Mouse (Mus musculus) forebrain, postnatal 0 days (tissue): ENCODE results near the gene Mast4. TPM values are rescaled to one million over a fixed set of nuclear protein-coding genes. Genes with fewer than 3 reads are reported as not detected.
A peak's percentile ranks its signal among the peaks of the same experiment; 100 is the strongest.

Experiments
- ATAC-seq: fragments of 200-750 bp; cut with Nextera tagmentation; 2 replicates; pipeline ENCODE4 v1.8.0; 2017; ENCODE audit warnings: mild to moderate bottlenecking, moderate library complexity
- DNase-seq: peaks from one replicate; pipeline ENCODE4 v3.0.0-alpha.2; 2015
- H3K27ac ChIP-seq: fragments of 300-500 bp; sonication (generic); 2 replicates; pipeline ENCODE4 v1.5.1; 2014; ENCODE audit warnings: low read depth, mild to moderate bottlenecking, antibody characterized with exemption, low read length, moderate library complexity, mixed read lengths
- H3K27me3 ChIP-seq: fragments of 300-500 bp; sonication (generic); 2 replicates; pipeline ENCODE4 v1.6.1; 2014; ENCODE audit warnings: mild to moderate bottlenecking, low read length, mixed read lengths; ENCODE audit not compliant: insufficient read depth
- H3K36me3 ChIP-seq: fragments of 300-500 bp; sonication (generic); 2 replicates; pipeline ENCODE4 v1.6.1; 2014; ENCODE audit warnings: mild to moderate bottlenecking, moderate library complexity; ENCODE audit not compliant: insufficient read depth
- H3K4me1 ChIP-seq: fragments of 300-500 bp; sonication (generic); 2 replicates; pipeline ENCODE4 v1.6.1; 2014; ENCODE audit warnings: antibody characterized with exemption; ENCODE audit not compliant: insufficient read depth
- H3K4me2 ChIP-seq: fragments of 300-500 bp; sonication (generic); 2 replicates; pipeline ENCODE4 v1.6.1; 2014; ENCODE audit warnings: low read depth, mild to moderate bottlenecking, moderate library complexity
- H3K4me3 ChIP-seq: fragments of 300-500 bp; sonication (generic); 2 replicates; pipeline ENCODE4 v1.5.1; 2014; ENCODE audit warnings: low read depth, low read length, mixed read lengths
- H3K9ac ChIP-seq: fragments of 300-500 bp; sonication (generic); 2 replicates; pipeline ENCODE4 v1.6.1; 2014; ENCODE audit warnings: mild to moderate bottlenecking
- H3K9me3 ChIP-seq: fragments of 300-500 bp; sonication (generic); 2 replicates; pipeline ENCODE4 v1.6.1; 2016; ENCODE audit warnings: low read length
- CTCF ChIP-seq: sonication (generic); IDR thresholded peaks from 2 replicates; pipeline ENCODE4 v1.5.1; 2016; ENCODE audit warnings: antibody characterized with exemption, control low read depth, low read depth
- WGBS: fragments of 180-500 bp; shearing (Covaris S2); extraction: QIAGEN DNeasy Blood & Tissue Kit; methylation state at CpG from one replicate; pipeline ENCODE4 v1.1.7; 2014; 5-methylcytosine and 5-hydroxymethylcytosine counted together
- polyA plus RNA-seq: library from polyadenylated mRNA; unstranded; fragments of >200 nt; fragmentation: Nextera tagmentation; extraction: Ambion mirVana; gene quantifications from 2 replicates; pipeline ENCODE4 v1.2.1, GENCODE M21; 2015
- total RNA-seq: library from RNA; depleted of rRNA; stranded (reverse); fragments of >200 nt; gene quantifications from 2 replicates; pipeline ENCODE4 v1.2.3, GENCODE M21; 2014

Mast4 gene
- total and polyA plus RNA-seq, 2 experiments from 2014 or later, result 17.2 to 40.1 TPM

DNA sequence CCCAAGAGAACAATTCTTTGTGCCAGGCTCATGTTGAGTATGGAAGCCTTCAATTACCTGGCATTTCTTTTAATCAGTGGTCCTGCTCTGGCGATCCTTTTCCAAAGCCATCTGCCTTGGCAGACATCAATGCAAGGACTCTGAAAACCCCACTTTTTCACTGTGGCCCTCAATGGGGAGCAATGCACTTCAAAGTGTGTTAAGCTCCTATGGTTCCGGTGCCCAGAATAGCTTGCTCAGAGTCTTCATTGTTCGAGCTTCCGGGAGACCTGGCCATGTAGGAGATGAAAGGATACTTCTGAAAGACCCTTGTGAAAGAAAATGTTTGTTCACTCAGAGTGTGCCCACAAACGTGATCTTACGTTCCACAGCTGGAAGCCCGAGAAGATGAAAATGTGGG is 333.4 kb downstream of the Mast4 start:
- Histone ChIP-seq H3K4me2 (no peak overlapping the region), H3K27me3 (no peaks in the 10 kb centered on the region), H3K9me3 (no peaks in the 10 kb centered on the region), H3K4me3 (no peak overlapping the region), H3K9ac (no peak overlapping the region), H3K4me1 (no peaks in the 10 kb centered on the region), H3K36me3 (no peaks in the 10 kb centered on the region), H3K27ac (no peak overlapping the region)
- ATAC-seq, result peak; percentile 34; the same call in 1 of the 2 replicates
- WGBS, result 17% methylated on average over 7 of the region's 7 CpGs
- TF ChIP-seq CTCF, result no peak
- DNase-seq, result peak; percentile 16

DNA sequence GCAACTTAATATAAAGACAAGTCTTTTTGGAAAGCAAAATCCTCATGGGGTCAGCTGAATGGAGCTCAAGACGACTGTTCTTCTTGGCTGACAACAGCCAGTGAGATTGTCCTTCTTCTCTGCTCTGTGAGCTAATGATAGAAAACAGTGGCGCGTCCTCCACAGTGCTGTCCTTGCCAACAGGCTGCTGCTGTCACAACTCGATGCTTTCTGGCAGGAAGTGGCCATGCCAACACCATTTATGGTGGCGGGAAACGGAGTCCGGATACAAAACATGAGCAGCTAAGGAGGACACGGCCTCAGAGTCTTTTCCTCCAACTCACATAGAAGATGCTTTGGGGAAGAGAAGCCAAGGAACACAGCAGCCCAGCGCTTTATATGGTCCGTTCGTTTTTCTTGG is 340.2 kb downstream of the Mast4 start:
- Histone ChIP-seq H3K9ac (no peak overlapping the region), H3K27ac (no peak overlapping the region), H3K4me2 (no peak overlapping the region), H3K36me3 (no peaks in the 10 kb centered on the region), H3K4me1 (no peaks in the 10 kb centered on the region), H3K9me3 (no peaks in the 10 kb centered on the region), H3K4me3 (no peak overlapping the region), H3K27me3 (no peaks in the 10 kb centered on the region)
- DNase-seq, result no peak
- no peak for ATAC-seq
- WGBS, result 80% methylated on average over 11 of the region's 11 CpGs
- no peak for TF ChIP-seq CTCF

DNA sequence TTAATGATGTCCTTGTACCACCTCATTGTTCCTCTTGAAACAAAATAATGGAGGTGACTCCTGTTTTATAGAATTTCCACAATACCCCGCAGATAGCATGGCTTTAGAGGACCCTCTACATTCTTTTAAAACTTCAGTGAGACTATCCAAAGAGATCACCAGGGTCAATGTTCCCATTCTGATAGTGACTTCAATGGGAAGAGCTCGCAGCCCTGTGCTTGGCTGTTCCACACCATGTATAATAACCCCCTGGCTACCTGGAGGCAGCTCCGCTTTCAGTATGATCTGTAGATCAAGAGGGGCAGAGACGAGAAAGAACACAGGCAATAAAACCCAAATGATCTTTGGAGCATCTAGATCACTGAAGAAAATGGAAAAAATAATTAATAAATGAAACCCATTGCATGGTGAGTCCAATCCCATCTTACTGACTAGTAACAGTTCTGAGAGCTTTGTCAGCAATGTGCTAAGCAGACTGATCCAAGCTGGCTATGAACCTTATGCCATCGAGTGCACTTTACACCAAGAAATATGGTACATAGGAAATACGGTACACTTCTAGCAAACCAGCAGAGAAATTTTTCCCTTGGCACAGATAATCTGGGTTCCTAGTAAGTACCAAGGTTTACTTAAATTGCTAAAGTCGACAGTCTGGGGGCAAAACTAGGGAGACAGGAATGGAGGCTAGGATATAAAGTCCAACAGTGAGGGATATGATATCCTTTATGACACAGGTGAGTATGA is 341.4 kb downstream of the Mast4 start:
- WGBS, result 86% methylated on average over 7 of the region's 7 CpGs
- DNase-seq (no peak), ATAC-seq (no peak)
- no peak overlapping the region for H3K4me2 ChIP-seq
- H3K27ac ChIP-seq, result no peak overlapping the region
- no peak overlapping the region for H3K9ac ChIP-seq
- no peaks in the 10 kb centered on the region for H3K36me3 ChIP-seq
- H3K9me3 ChIP-seq, result no peaks in the 10 kb centered on the region
- H3K27me3 ChIP-seq, result no peaks in the 10 kb centered on the region
- no peak overlapping the region for H3K4me3 ChIP-seq
- no peaks in the 10 kb centered on the region for H3K4me1 ChIP-seq
- no peak for TF ChIP-seq CTCF

DNA sequence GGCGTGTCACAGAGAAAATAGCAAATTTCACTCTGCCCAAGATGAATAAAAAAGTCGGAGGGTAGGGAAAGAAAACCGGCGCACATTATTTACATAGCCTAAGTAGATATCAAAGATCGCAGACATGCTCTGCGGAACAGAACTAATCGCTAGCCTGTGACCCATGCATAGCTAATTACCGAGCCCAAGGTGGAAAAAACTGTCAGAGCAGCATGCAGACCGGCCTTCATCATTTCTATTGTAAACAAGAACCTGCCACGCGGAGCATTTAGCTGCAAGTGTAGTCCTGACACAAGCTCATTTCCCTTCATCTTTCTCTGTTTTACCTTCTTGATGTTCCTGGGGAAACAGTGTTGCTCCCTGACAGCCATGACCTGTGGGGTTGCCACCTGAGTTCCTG is 342.4 kb downstream of the Mast4 start:
- DNase-seq (no peak), ATAC-seq (no peak)
- TF ChIP-seq CTCF, result no peak
- H3K4me1 ChIP-seq, result no peaks in the 10 kb centered on the region
- no peak overlapping the region for H3K27ac ChIP-seq
- no peaks in the 10 kb centered on the region for H3K9me3 ChIP-seq
- no peak overlapping the region for H3K9ac ChIP-seq
- H3K36me3 ChIP-seq, result no peaks in the 10 kb centered on the region
- H3K4me3 ChIP-seq, result no peak overlapping the region
- no peak overlapping the region for H3K4me2 ChIP-seq
- WGBS, result 52% methylated on average over 11 of the region's 11 CpGs
- no peaks in the 10 kb centered on the region for H3K27me3 ChIP-seq

DNA sequence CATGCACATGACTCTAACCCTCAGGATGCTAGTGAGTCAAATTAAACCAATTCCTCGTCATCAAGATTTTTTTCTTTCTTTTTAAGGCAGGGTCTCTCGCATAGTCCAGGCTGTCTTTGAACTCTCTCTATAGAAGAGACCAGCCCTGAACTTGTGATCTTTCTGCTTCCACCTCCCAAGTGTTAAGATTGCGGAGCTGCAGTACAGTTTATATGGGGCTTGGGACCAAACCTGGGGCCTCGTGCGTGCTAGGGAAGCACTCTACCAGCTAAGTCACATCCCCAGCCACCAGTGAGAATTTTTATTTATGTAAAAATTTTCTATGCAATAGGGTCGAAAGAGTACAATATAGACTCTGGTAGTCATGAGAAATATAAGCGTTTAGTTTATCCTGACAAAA is 343.1 kb downstream of the Mast4 start:
- no peaks in the 10 kb centered on the region for H3K9me3 ChIP-seq
- H3K36me3 ChIP-seq, result no peaks in the 10 kb centered on the region
- no peak overlapping the region for H3K27ac ChIP-seq
- no peaks in the 10 kb centered on the region for H3K27me3 ChIP-seq
- no peaks in the 10 kb centered on the region for H3K4me1 ChIP-seq
- TF ChIP-seq CTCF, result no peak
- H3K4me2 ChIP-seq, result no peak overlapping the region
- 91% methylated on average over 7 of the region's 7 CpGs for WGBS
- ATAC-seq, result no peak
- H3K4me3 ChIP-seq, result no peak overlapping the region
- DNase-seq, result no peak
- H3K9ac ChIP-seq, result no peak overlapping the region

DNA sequence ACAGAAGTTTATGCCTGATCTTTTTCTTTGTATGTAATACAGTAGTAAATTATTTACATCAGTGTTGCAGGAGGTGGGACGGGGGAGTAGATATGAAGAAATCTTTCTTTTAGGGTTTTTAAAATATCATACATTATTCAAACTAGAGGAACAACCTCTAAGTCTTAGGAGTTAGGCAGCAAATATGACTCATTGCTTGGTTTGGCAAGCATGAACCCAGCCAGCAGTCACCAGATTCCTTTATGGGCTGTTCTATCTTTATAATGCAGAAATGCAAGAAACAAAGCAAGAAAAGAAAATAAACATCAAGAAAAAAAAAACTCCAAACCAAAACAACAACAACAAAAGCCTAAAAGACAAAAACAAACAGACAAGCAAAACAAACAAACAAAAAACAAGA is 344.2 kb downstream of the Mast4 start:
- no peak overlapping the region for H3K9ac ChIP-seq
- H3K9me3 ChIP-seq, result no peaks in the 10 kb centered on the region
- no peak overlapping the region for H3K27ac ChIP-seq
- no peak overlapping the region for H3K4me2 ChIP-seq
- no peaks in the 10 kb centered on the region for H3K27me3 ChIP-seq
- TF ChIP-seq CTCF, result no peak
- H3K4me3 ChIP-seq, result no peak overlapping the region
- H3K4me1 ChIP-seq, result no peaks in the 10 kb centered on the region
- WGBS, result 89% methylated on average over 1 of the region's 1 CpGs
- ATAC-seq (no peak), DNase-seq (no peak)
- no peaks in the 10 kb centered on the region for H3K36me3 ChIP-seq

DNA sequence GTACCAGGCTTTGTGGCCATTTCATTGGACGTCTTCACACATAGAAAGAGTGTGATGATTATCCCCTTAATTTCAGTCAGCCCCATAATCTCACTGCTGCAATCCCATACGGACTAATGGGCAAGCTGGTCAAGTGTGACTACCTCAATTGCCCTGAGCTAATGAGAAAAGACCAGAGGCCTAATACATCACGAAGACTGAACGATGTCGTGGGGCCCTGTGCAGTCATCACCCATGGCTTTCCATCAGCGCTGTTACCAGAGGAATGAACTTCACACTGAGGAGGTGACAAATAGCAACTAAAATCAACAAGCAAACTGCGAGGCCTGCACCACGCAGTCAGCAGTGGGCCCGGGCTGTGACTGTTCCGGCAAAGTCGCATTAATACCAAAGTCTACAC is 344.7 kb downstream of the Mast4 start:
- 81% methylated on average over 11 of the region's 11 CpGs for WGBS
- Histone ChIP-seq H3K4me3 (no peak overlapping the region), H3K9me3 (no peaks in the 10 kb centered on the region), H3K9ac (no peak overlapping the region), H3K27me3 (no peaks in the 10 kb centered on the region), H3K4me1 (no peaks in the 10 kb centered on the region), H3K4me2 (no peak overlapping the region), H3K27ac (no peak overlapping the region), H3K36me3 (no peaks in the 10 kb centered on the region)
- no peak for TF ChIP-seq CTCF
- DNase-seq, result no peak
- ATAC-seq, result no peak

DNA sequence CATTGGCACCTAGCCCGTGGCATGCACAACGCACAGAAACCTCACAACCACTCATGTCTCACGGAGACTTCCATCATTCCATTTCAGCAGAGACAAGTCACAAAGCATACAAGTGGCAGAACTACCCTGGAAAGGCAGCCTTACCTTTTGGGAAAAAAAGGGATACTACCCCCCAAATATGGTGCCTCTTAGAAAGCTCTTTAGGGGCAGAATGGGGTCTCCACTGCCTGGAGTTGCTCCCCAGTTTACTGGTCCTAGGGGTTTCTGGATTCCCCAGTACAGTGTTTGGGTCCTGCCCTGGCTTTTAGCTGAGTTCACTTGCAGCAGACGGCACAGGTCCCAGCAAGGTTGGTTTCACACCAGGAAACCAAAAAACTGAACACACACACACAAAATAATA is 345.3 kb downstream of the Mast4 start:
- no peak overlapping the region for H3K4me3 ChIP-seq
- no peak for TF ChIP-seq CTCF
- H3K9ac ChIP-seq, result no peak overlapping the region
- no peaks in the 10 kb centered on the region for H3K9me3 ChIP-seq
- no peak overlapping the region for H3K27ac ChIP-seq
- no peak overlapping the region for H3K4me2 ChIP-seq
- no peaks in the 10 kb centered on the region for H3K27me3 ChIP-seq
- DNase-seq (no peak), ATAC-seq (no peak)
- WGBS, result 89% methylated on average over 4 of the region's 4 CpGs
- H3K36me3 ChIP-seq, result no peaks in the 10 kb centered on the region
- no peaks in the 10 kb centered on the region for H3K4me1 ChIP-seq
